Mouse (Mus musculus) lung, postnatal 0 days (tissue): ENCODE data around the gene Rab6b.

ENCODE experiments used
- CTCF ChIP-seq: IDR thresholded peaks from 2 replicates; pipeline ENCODE4 v1.5.1; 2016; ENCODE audit warnings: antibody characterized with exemption, mild to moderate bottlenecking
- EP300 ChIP-seq: IDR thresholded peaks from 2 replicates; pipeline ENCODE4 v1.6.1; 2016; ENCODE audit warnings: antibody characterized with exemption, mild to moderate bottlenecking, control low read depth

GRCm38 (mm10) chr9:103168046-103168445 lies 56.5 kb downstream of the Rab6b start:
- no peak for TF ChIP-seq EP300
- TF ChIP-seq CTCF, result no peak; the same call in 1 of the 2 replicates
